Mouse (Mus musculus) testis, adult 2 months (tissue): ENCODE results near the gene Olfr76.

Experiments used
- CTCF ChIP-seq: fragments of 200-500 bp; IDR thresholded peaks from 2 replicates; pipeline ENCODE4 v1.5.1; 2012; ENCODE audit warnings: low read depth, mild to moderate bottlenecking, inconsistent platforms, low read length, moderate library complexity; ENCODE audit not compliant: control insufficient read depth, insufficient read depth, insufficient replicate concordance
- POLR2A ChIP-seq: fragments of 200-500 bp; IDR thresholded peaks from 2 replicates; pipeline ENCODE4 v1.6.1; 2012; ENCODE audit warnings: low read depth, mild to moderate bottlenecking, inconsistent platforms, low read length, moderate library complexity; ENCODE audit not compliant: control insufficient read depth

DNA sequence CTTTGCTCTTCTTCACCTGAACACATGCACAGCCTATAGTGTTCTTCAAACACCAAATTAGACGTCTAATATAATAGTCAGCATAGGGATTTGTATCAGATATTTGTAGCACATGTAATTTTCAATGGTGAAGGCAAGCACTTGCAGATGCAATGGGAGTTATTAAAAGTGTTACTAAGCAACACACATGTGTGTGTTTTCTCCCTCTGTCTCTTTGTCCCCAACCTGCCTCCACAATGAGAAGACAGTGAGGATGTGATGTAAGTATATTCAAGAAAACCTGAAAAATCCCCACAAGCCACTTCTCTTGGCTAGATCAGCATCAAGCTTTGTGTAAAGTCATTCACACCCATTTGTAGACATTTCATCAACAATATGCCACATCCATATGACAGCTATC lies 7.2 kb downstream of the Olfr76 start, which contains the start of gene Olfr1428:
- TF ChIP-seq CTCF (no peak), POLR2A (no peak)
